Mouse (Mus musculus) limb, embryonic 10.5 days (tissue): ENCODE results near the gene Tmem179b. TPM values are rescaled to one million over a fixed set of nuclear protein-coding genes. Genes with fewer than 3 reads are reported as not detected.
"Not testable (repeated sequence)": the region's sequence is repeated elsewhere in the genome, so short reads cannot be mapped to it uniquely, and the experiment has no call there.

Source experiments
- DNase-seq: peaks from one replicate; pipeline ENCODE4 v3.0.0-alpha.2; 2017; ENCODE audit warnings: low spot score
- H3K27ac ChIP-seq: fragments of 300-500 bp; sonication (generic); 2 replicates; pipeline ENCODE4 v1.5.1; 2016; ENCODE audit warnings: mild to moderate bottlenecking
- H3K27me3 ChIP-seq: fragments of 300-500 bp; sonication (generic); 2 replicates; pipeline ENCODE4 v1.6.1; 2016; ENCODE audit warnings: low read depth, mild to moderate bottlenecking; ENCODE audit not compliant: poor library complexity, severe bottlenecking
- H3K36me3 ChIP-seq: fragments of 300-500 bp; sonication (generic); 2 replicates; pipeline ENCODE4 v1.6.1; 2016; ENCODE audit warnings: mild to moderate bottlenecking, moderate library complexity
- H3K4me1 ChIP-seq: fragments of 300-500 bp; sonication (generic); 2 replicates; pipeline ENCODE4 v1.6.1; 2016
- H3K4me3 ChIP-seq: fragments of 300-500 bp; sonication (generic); 2 replicates; pipeline ENCODE4 v1.5.1; 2016; ENCODE audit warnings: mild to moderate bottlenecking, moderate library complexity
- H3K9me3 ChIP-seq: fragments of 300-500 bp; sonication (generic); replicated peaks from 2 replicates; pipeline ENCODE4 v1.6.1; 2016; ENCODE audit warnings: mild to moderate bottlenecking
- WGBS: fragments of 180-500 bp; shearing (Covaris S2); methylation state at CpG from one replicate; pipeline ENCODE4 v1.1.7; 2016; 5-methylcytosine and 5-hydroxymethylcytosine counted together
- polyA plus RNA-seq: library from polyadenylated mRNA; unstranded; fragments of >200 nt; fragmentation: Nextera tagmentation; extraction: Ambion mirVana; gene quantifications from 2 replicates; pipeline ENCODE4 v1.2.1, GENCODE M21; 2016

Tmem179b gene
- polyA plus RNA-seq, 1 experiment from 2014 or later = 43.7 TPM

GRCm38 (mm10) chr19:8738911-8739310 lies 35.4 kb downstream of the Tmem179b start:
- H3K4me3 ChIP-seq = no peak overlapping the region
- no peaks in the 10 kb centered on the region for H3K9me3 ChIP-seq
- no peak overlapping the region for H3K27ac ChIP-seq
- no peaks in the 10 kb centered on the region for H3K27me3 ChIP-seq
- H3K4me1 ChIP-seq = peaks cover 29% of the 10 kb centered on the region
- 92% methylated on average over 7 of the region's 7 CpGs for WGBS
- peaks cover 54% of the 10 kb centered on the region for H3K36me3 ChIP-seq
- DNase-seq = no peak

- Histone ChIP-seq H3K27me3 (no peaks in the 10 kb centered on the region), H3K4me1 (peaks cover 17% of the 10 kb centered on the region), H3K36me3 (peaks cover 41% of the 10 kb centered on the region), H3K27ac (peak overlapping the region; percentile 84), H3K4me3 (peak overlapping the region; percentile 67), H3K9me3 (no peaks in the 10 kb centered on the region)
- 2% methylated on average over 11 of the region's 11 CpGs for WGBS
- DNase-seq = no peak
These were observed 38.2 kb downstream of the Tmem179b start for GRCm38 (mm10) chr19:8736160-8736467.

GRCm38 (mm10) chr19:8735389-8736159 lies 38.7 kb downstream of the Tmem179b start, which contains the start of gene Wdr74:
Gene Wdr74, plus strand, starts transcription at chr19:8735827.
- Histone ChIP-seq H3K36me3 (peaks cover 36% of the 10 kb centered on the region), H3K4me3 (peak within 1 kb of the TSS; percentile 67), H3K27ac (peak within 1 kb of the TSS; percentile 84), H3K27me3 (no peaks in the 10 kb centered on the region), H3K4me1 (peaks cover 12% of the 10 kb centered on the region), H3K9me3 (no peaks in the 10 kb centered on the region)
- WGBS = under 1% methylated on average over 32 of the region's 32 CpGs
- peak; percentile 95 for DNase-seq

GRCm38 (mm10) chr19:8734334-8734733 lies 39.9 kb downstream of the Tmem179b start:
- WGBS = 80% methylated on average over 3 of the region's 3 CpGs
- Histone ChIP-seq H3K4me3 (no peak overlapping the region), H3K27ac (no peak overlapping the region), H3K4me1 (peaks cover 9% of the 10 kb centered on the region; the same call in 1 of the 2 replicates), H3K36me3 (peaks cover 24% of the 10 kb centered on the region), H3K9me3 (no peaks in the 10 kb centered on the region), H3K27me3 (no peaks in the 10 kb centered on the region)
- DNase-seq = no peak

- not testable (repeated sequence) for H3K4me3 ChIP-seq
These were observed 45.8 kb downstream of the Tmem179b start for GRCm38 (mm10) chr19:8728335-8729099.

GRCm38 (mm10) chr19:8727495-8728114 lies 46.7 kb downstream of the Tmem179b start:
- H3K4me3 ChIP-seq = no peak overlapping the region
- no peak overlapping the region for H3K27ac ChIP-seq
- no peak for DNase-seq
- H3K27me3 ChIP-seq = no peaks in the 10 kb centered on the region
- WGBS = 28% methylated on average over 5 of the region's 5 CpGs
- peaks cover 8% of the 10 kb centered on the region for H3K4me1 ChIP-seq
- H3K9me3 ChIP-seq = no peaks in the 10 kb centered on the region
- peaks cover 28% of the 10 kb centered on the region for H3K36me3 ChIP-seq

More at GRCm38 (mm10) chr19:8728335-8729099, 45.8 kb downstream of the Tmem179b start:
- 48% methylated on average over 3 of the region's 3 CpGs for WGBS
- not testable (repeated sequence) for H3K4me1 ChIP-seq, H3K27me3 ChIP-seq, H3K27ac ChIP-seq, H3K9me3 ChIP-seq, DNase-seq
- peaks cover 28% of the 10 kb centered on the region for H3K36me3 ChIP-seq

GRCm38 (mm10) chr19:8726609-8727390 lies 47.5 kb downstream of the Tmem179b start:
- Histone ChIP-seq H3K27ac (no peak overlapping the region), H3K27me3 (no peaks in the 10 kb centered on the region), H3K36me3 (peaks cover 28% of the 10 kb centered on the region), H3K9me3 (no peaks in the 10 kb centered on the region), H3K4me3 (peak overlapping the region; percentile 68; the same call in 1 of the 2 replicates), H3K4me1 (peaks cover 14% of the 10 kb centered on the region)
- DNase-seq = no peak
- WGBS = 10% methylated on average over 3 of the region's 3 CpGs

GRCm38 (mm10) chr19:8725081-8725613 lies 49.1 kb downstream of the Tmem179b start:
- peaks cover 14% of the 10 kb centered on the region for H3K4me1 ChIP-seq
- H3K9me3 ChIP-seq = no peaks in the 10 kb centered on the region
- peak overlapping the region; percentile 93; the same call in 1 of the 2 replicates for H3K27ac ChIP-seq
- peaks cover 28% of the 10 kb centered on the region for H3K36me3 ChIP-seq
- no peaks in the 10 kb centered on the region for H3K27me3 ChIP-seq
- WGBS = 59% methylated on average over 4 of the region's 4 CpGs
- DNase-seq = no peak
- peak overlapping the region; percentile 68 for H3K4me3 ChIP-seq

- Histone ChIP-seq H3K4me1 (peaks cover 14% of the 10 kb centered on the region), H3K27ac (peak overlapping the region; percentile 93), H3K4me3 (peak overlapping the region; percentile 68), H3K9me3 (no peaks in the 10 kb centered on the region), H3K27me3 (no peaks in the 10 kb centered on the region), H3K36me3 (peaks cover 28% of the 10 kb centered on the region)
- 1% methylated on average over 2 of the region's 2 CpGs for WGBS
- DNase-seq = no peak
These were observed 49.9 kb downstream of the Tmem179b start for GRCm38 (mm10) chr19:8724392-8724791.

- peak; percentile 52 for DNase-seq
- Histone ChIP-seq H3K4me3 (peak overlapping the region; percentile 68), H3K9me3 (no peaks in the 10 kb centered on the region), H3K27me3 (no peaks in the 10 kb centered on the region), H3K36me3 (peaks cover 28% of the 10 kb centered on the region), H3K27ac (peak overlapping the region; percentile 93), H3K4me1 (peaks cover 14% of the 10 kb centered on the region)
- WGBS = under 1% methylated on average over 20 of the region's 20 CpGs
These were observed 50.5 kb downstream of the Tmem179b start for GRCm38 (mm10) chr19:8723574-8724346.

GRCm38 (mm10) chr19:8722907-8723573 lies 51.2 kb downstream of the Tmem179b start, which contains the start of gene Slc3a2:
Gene Slc3a2, minus strand, starts transcription at chr19:8723369.
- under 1% methylated on average over 50 of the region's 50 CpGs for WGBS
- Histone ChIP-seq H3K4me1 (peaks cover 14% of the 10 kb centered on the region), H3K9me3 (no peaks in the 10 kb centered on the region), H3K4me3 (peak within 1 kb of the TSS; percentile 68), H3K36me3 (peaks cover 28% of the 10 kb centered on the region), H3K27me3 (no peaks in the 10 kb centered on the region), H3K27ac (peak within 1 kb of the TSS; percentile 93)
- DNase-seq = peak; percentile 93
